Mouse (Mus musculus): Measurements from ENCODE around the gene Fbp2.
"Not testable (repeated sequence)": the region's sequence is repeated elsewhere in the genome, so short reads cannot be mapped to it uniquely, and the experiment has no call there.

DNA sequence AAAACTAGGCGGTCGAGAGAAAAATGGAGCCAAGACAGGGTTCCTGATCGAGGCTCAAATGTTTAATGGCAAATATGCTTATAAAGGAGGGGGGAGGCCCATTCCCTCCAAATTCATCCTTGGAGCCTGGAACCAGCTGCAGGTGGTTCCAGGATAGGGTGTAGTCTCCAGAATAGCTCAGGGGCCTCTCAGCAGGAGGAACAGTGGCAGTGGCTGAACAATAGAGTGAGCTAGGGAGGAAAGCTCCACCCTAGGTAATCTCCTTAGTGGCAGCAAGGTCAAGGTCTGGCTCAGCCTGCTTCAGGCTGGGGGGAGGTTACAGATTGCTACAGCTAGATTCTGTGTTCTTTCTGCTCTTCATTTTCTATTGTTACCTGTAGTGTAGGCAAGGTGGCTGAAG, 42.5 kb downstream of the Fbp2 start:
- TF ChIP-seq CTCF, EP300 (IDR thresholded peaks at IDR 0.05; ENCODE audit: low read depth): not testable (repeated sequence)

All from heart, postnatal 0 days (tissue).